Mouse (Mus musculus) thymus, postnatal 4 days (tissue): ENCODE measurements around the gene Txn2.
A peak's percentile ranks its signal among the peaks of the same experiment; 100 is the strongest.

ENCODE experiments used
- DNase-seq: peaks from one replicate; pipeline ENCODE4 v3.0.0; 2021

Gene Txn2

DNA sequence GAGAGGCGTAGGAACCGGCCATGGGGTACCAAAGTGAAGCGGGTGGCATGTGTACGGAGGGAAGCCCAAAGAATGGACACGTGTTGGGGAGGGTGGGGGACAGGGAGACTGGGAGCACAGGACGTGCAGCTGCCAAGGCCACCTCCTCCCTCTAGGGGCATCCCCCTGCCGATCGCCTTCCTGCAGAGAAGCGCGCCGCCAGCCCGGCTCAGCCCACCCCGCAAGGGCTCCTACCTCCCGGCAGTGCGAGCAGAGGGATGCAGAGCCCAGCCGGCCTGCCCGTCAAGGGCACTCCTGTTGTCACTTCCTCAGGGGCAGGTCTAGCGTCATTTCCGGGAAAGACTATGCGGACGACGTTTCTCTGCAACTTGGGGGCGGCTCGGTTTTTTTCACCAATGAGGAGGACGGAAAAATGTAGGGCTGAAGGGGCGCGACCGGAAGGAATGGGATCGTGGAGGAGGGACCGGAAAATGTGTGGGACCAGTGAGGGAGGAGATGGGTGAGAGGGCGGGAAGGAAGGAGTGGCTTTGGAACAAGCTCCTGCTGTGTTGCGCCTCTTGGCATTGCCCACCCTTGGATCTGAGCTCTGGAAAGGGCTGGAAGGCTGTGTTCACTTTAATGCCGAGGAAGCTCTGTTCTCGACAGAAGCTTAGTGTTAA is at the start of gene Txn2:
Txn2 (minus strand) TSS at position 334 of the 659 bp plus-strand sequence.
- DNase-seq, result peak; percentile 89

- no peak for DNase-seq
Measured at GRCm38 (mm10) chr15:77977663-77978062, 48.9 kb upstream of the Txn2 start.

GRCm38 (mm10) chr15:77974165-77974841 is 45.5 kb upstream of the Txn2 start:
- no peak for DNase-seq

DNA sequence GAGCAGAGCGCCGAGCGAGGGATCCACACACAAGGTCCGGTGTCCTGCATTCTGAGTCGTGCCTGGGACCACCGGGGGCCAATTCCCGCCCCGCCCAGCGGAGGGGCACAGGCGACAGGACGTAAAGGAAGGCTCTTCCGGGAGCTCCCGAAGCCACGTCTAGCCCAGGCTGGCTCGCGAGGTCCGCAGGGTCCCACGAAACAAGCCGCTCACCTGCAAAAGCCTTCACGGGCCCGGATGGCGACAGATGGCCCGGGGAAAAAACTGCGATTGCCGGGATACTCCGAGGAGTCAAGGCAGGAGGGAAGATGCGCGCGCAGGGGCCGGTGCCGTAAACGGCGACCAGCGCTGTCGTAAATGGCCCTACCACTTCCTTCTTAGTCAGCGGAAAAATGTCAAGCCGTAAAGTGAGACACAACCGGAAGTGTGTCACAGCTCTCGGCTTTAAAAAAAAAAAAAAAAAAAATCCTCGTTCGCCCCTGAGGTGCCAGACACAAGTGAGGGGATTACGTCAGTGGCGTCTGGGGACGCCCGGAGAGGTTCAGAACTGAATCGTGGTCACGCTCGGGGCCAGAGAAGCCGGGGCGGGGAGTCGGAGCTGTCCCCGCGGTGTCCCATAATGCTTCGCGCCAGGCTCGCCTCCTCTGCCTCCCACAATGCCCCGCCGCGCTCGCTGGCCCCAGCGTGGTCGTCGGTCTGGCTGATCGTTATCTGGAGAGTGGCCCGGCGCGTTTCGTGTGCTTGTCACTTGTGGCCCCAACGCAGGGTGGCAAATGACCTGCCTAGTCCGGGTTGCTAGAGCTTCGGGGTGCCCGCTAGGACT is 41.9 kb upstream of the Txn2 start, which contains the start of gene Eif3d:
Eif3d (minus strand) TSS at position 344 of the 823 bp plus-strand sequence.
- DNase-seq, result peak; percentile 98

DNA sequence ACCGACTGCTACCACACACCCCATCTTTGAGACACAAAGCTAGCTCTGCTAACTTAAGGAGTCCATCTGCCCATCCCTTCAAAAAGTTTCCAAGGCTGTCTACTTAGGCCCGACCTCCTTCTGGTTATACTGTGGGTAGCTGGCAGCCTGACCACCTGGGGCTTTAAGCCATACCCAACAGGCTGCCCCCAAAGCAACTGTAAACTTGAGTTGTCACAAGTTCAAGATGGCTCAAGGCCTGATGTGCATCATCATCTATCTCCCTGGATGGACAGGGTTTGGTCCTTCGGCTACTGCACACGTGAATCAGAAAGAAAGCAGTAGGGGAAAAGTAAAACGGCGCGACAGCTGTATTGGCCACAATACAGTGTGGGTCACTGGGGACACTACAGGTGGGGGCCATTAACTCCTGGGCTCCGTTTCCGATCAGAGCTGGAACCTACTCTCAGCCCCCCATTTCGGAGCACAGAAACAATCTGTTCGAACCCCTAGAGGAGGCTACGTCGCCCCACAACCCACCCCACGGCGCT is 41.2 kb upstream of the Txn2 start:
- DNase-seq, result no peak

- no peak for DNase-seq
Measured at GRCm38 (mm10) chr15:77965117-77965528, 36.3 kb upstream of the Txn2 start.

- no peak for DNase-seq
Measured at GRCm38 (mm10) chr15:77962447-77962846, 33.6 kb upstream of the Txn2 start.

DNA sequence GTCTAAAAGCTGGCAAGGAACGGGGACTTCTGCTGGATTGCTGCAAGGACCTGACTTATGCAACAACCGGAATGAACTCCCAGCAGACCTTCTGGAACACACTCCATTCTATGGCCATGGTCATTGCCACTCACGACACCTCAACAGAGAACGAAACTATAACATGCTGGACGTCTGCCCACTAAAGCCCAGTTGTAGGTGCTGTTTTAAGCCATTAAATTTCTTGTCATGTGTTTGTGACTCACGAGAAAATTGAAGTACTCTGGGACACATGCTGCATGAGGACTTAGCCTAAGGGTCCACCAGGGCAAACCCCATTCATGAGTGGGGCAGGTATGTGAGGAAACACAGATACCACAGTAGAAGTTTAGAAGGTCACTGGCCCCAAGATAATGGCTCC is 31.9 kb upstream of the Txn2 start:
- no peak for DNase-seq

- no peak for DNase-seq
Measured at GRCm38 (mm10) chr15:77958071-77958470, 29.3 kb upstream of the Txn2 start.

- DNase-seq, result no peak
Measured at GRCm38 (mm10) chr15:77957625-77958024, 28.8 kb upstream of the Txn2 start.

- peak; percentile 94 for DNase-seq
Measured at GRCm38 (mm10) chr15:77956404-77956901, 27.6 kb upstream of the Txn2 start, which contains the start of gene Foxred2. TSS of gene Foxred2 (minus strand) at chr15:77956722.

DNA sequence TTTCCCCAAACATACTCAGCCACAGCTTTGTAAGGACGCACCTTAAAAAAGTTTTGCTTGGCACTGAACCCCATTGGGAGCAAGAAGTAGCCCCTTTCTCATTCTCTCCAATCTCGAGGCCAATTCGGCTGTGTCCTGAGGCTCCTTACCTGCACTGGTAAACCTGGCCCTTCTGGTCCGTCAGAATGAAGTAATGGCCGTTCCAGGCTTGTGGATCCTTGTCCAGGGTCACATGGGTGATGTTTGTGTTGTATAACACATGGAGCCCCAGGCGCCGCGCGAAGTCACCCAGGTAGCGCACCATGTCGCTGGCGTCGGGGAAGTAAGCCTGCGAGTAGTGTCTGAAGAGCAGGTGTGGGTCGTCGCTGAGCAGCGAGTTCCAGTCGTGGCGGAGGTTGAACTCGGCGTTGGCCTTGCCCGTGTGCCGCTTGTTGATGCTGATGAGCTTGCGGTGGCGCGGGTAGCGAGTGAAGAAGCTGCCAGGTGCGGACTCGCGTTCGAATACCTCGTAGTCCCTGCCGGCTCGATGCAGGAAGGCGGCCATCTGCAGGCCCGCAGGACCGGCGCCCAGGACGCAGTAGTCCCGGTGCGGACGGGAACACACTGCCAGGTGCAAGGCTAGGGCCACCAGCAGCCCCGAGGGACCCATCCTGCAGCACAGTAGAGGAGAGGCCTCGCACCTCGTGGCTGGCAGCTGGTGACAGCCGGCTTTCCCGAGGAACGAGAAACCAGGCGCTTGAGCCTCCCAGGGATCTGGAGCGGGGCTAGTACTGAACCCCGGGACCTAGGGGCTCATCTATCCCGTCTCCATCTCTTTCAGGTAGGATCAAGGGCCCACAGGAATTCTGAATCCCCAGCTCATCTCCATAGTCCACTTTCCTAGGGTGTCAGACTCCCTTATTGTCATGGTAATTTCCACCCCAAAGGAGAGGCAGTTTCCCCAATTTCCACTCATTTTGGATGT is 26.9 kb upstream of the Txn2 start:
- DNase-seq, result peak; percentile 48

DNA sequence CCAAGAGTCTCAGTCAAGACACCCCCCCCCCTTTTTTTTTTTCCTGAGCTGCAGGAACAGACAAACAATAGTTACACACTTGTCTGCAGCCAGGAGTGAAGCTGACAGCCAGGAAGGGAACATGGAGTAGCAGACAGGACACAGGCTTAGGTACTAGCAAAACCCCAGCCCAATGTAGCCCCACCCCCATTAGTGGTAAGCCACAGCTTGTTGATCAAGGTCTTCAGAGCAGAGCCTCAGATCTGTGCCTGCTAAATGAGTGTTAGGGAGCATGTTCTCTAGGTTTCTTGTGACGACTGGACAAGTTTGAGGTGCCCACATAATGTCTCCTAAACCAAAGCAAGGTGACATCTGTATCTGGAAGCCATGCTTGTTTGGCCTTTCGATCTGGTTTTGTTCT is 25.6 kb upstream of the Txn2 start:
- DNase-seq, result peak; percentile 25

DNA sequence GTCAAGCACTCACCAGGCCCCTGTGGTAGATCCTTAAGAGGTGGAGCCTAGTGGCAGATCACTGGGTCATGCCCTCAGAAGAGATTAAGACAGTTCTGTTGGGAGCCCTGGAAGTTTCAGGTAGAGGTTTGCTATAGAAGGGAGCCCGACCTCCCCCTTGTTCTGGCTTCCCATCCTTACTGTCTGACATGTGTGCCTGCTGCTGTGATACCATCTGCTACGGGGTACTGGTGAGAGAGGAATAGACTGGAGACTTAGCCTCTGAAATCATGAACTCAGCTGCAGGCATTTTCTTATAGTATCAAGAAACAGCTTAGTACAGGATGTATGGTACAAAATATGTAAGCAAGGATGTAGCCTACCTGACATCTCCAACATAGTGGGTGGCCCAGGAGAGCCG is 24.1 kb upstream of the Txn2 start:
- DNase-seq, result no peak

GRCm38 (mm10) chr15:77949061-77949460 is 20.3 kb upstream of the Txn2 start:
- no peak for DNase-seq

DNA sequence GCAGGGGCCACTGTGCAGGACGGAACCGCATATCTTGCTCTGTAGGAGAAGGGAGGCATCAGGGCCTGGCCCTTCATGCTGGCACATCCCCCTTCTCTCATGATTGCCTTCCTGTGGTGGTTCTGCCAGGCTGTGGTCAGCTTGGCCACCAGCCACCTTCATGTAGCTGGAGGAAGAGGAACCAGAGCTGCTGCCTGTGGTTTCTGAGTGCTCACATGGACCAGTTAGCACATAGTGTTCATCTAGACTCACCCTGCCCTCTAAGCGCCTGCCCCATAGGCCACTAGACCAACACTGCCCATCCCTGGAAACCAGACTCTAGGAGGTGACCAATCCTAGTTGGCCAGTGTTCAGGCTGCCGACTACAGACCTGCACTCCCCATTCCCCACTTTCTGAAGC is 16.9 kb upstream of the Txn2 start:
- no peak for DNase-seq

GRCm38 (mm10) chr15:77941563-77941962 is 12.8 kb upstream of the Txn2 start:
- DNase-seq, result no peak

- no peak for DNase-seq
Measured at GRCm38 (mm10) chr15:77938516-77938915, 9.7 kb upstream of the Txn2 start.

GRCm38 (mm10) chr15:77935673-77936375 is 7.0 kb upstream of the Txn2 start:
- DNase-seq, result no peak

GRCm38 (mm10) chr15:77934968-77935367 is 6.2 kb upstream of the Txn2 start:
- no peak for DNase-seq

- peak; percentile 37 for DNase-seq
Measured at GRCm38 (mm10) chr15:77934326-77934725, 5.5 kb upstream of the Txn2 start.
